Mouse (Mus musculus) liver (tissue): ENCODE data around the gene Pick1.

ENCODE experiments used
- DNase-seq: peaks from one replicate; pipeline ENCODE4 v3.0.0-alpha.2; 2020; ENCODE audit warnings: mixed read lengths

Gene Pick1

GRCm38 (mm10) chr15:79235268-79235667 is 6.3 kb downstream of the Pick1 start:
- no peak for DNase-seq

- DNase-seq = no peak
These were observed 9.1 kb downstream of the Pick1 start for GRCm38 (mm10) chr15:79238036-79238435.

GRCm38 (mm10) chr15:79242574-79243233 is 13.7 kb downstream of the Pick1 start:
- no peak for DNase-seq

GRCm38 (mm10) chr15:79243234-79244042 is 14.5 kb downstream of the Pick1 start:
- DNase-seq = peak; percentile 91

- DNase-seq = no peak
These were observed 15.3 kb downstream of the Pick1 start for GRCm38 (mm10) chr15:79244071-79244893.

- DNase-seq = no peak
These were observed 16.3 kb downstream of the Pick1 start for GRCm38 (mm10) chr15:79245321-79245720.

- DNase-seq = no peak
These were observed 21.3 kb downstream of the Pick1 start for GRCm38 (mm10) chr15:79250236-79250635.

- no peak for DNase-seq
These were observed 22.2 kb downstream of the Pick1 start for GRCm38 (mm10) chr15:79251168-79251567.

- DNase-seq = no peak
These were observed 23.0 kb downstream of the Pick1 start for GRCm38 (mm10) chr15:79251781-79252491.

- no peak for DNase-seq
These were observed 23.6 kb downstream of the Pick1 start for GRCm38 (mm10) chr15:79252580-79252979.

GRCm38 (mm10) chr15:79254661-79255060 is 25.7 kb downstream of the Pick1 start, which contains the start of gene Slc16a8:
TSS of gene Slc16a8 (minus strand) at chr15:79254761.
- no peak for DNase-seq

GRCm38 (mm10) chr15:79258521-79258920 is 29.5 kb downstream of the Pick1 start:
- DNase-seq = no peak

- DNase-seq = no peak
These were observed 32.2 kb downstream of the Pick1 start for GRCm38 (mm10) chr15:79261095-79261725.

GRCm38 (mm10) chr15:79261757-79262156 is 32.8 kb downstream of the Pick1 start:
- DNase-seq = no peak

GRCm38 (mm10) chr15:79262375-79262774 is 33.4 kb downstream of the Pick1 start:
- no peak for DNase-seq

GRCm38 (mm10) chr15:79262786-79263309 is 33.9 kb downstream of the Pick1 start:
- no peak for DNase-seq

- DNase-seq = no peak
These were observed 34.8 kb downstream of the Pick1 start for GRCm38 (mm10) chr15:79263726-79264125.

- no peak for DNase-seq
These were observed 36.4 kb downstream of the Pick1 start for GRCm38 (mm10) chr15:79265384-79265783.

- no peak for DNase-seq
These were observed 39.5 kb downstream of the Pick1 start for GRCm38 (mm10) chr15:79268521-79268920.

- peak; percentile 78 for DNase-seq
These were observed 41.5 kb downstream of the Pick1 start for GRCm38 (mm10) chr15:79270317-79271123.
